Mouse (Mus musculus) forebrain, embryonic 15.5 days (tissue): Measurements from ENCODE around the gene Vps26b. TPM values are rescaled to one million over a fixed set of nuclear protein-coding genes. Genes with fewer than 3 reads are reported as not detected.

ENCODE experiments used
- ATAC-seq: fragments of 200-750 bp; cut with Nextera tagmentation; replicated peaks from 2 replicates; pipeline ENCODE4 v1.8.0; 2017; ENCODE audit warnings: mild to moderate bottlenecking, moderate TSS enrichment, moderate library complexity
- H3K27ac ChIP-seq: fragments of 300-500 bp; sonication (generic); replicated peaks from 2 replicates; pipeline ENCODE4 v1.5.1; 2015; ENCODE audit warnings: mild to moderate bottlenecking, inconsistent platforms
- H3K27me3 ChIP-seq: fragments of 300-500 bp; sonication (generic); 2 replicates; pipeline ENCODE4 v1.6.1; 2015; ENCODE audit warnings: inconsistent platforms
- H3K36me3 ChIP-seq: fragments of 300-500 bp; sonication (generic); 2 replicates; pipeline ENCODE4 v1.6.1; 2015; ENCODE audit warnings: mild to moderate bottlenecking, inconsistent platforms
- H3K4me1 ChIP-seq: fragments of 300-500 bp; sonication (generic); 2 replicates; pipeline ENCODE4 v1.6.1; 2015; ENCODE audit warnings: inconsistent platforms
- H3K4me2 ChIP-seq: fragments of 300-500 bp; sonication (generic); replicated peaks from 2 replicates; pipeline ENCODE4 v1.6.1; 2015; ENCODE audit warnings: mild to moderate bottlenecking, inconsistent platforms
- H3K4me3 ChIP-seq: fragments of 300-500 bp; sonication (generic); 2 replicates; pipeline ENCODE4 v1.5.1; 2015; ENCODE audit warnings: mild to moderate bottlenecking, inconsistent platforms
- H3K9ac ChIP-seq: fragments of 300-500 bp; sonication (generic); replicated peaks from 2 replicates; pipeline ENCODE4 v1.6.1; 2015; ENCODE audit warnings: mild to moderate bottlenecking, inconsistent platforms
- H3K9me3 ChIP-seq: fragments of 300-500 bp; sonication (generic); 2 replicates; pipeline ENCODE4 v1.6.1; 2016; ENCODE audit warnings: inconsistent platforms
- WGBS: fragments of 180-500 bp; shearing (Covaris S2); methylation state at CpG from one replicate; pipeline ENCODE4 v1.1.7; 2015; ENCODE audit warnings: mixed read lengths; 5-methylcytosine and 5-hydroxymethylcytosine counted together
- polyA plus RNA-seq: library from polyadenylated mRNA; unstranded; fragments of >200 nt; fragmentation: Nextera tagmentation; extraction: Ambion mirVana; gene quantifications from 2 replicates; pipeline ENCODE4 v1.2.1, GENCODE M21; 2015

Gene Vps26b
- polyA plus RNA-seq, 1 experiment from 2014 or later, result 84.1 TPM

- Histone ChIP-seq H3K4me2 (no peak overlapping the region), H3K27ac (no peak overlapping the region), H3K9ac (no peak overlapping the region), H3K9me3 (no peaks in the 10 kb centered on the region), H3K4me1 (no peaks in the 10 kb centered on the region), H3K4me3 (no peak overlapping the region), H3K27me3 (no peaks in the 10 kb centered on the region), H3K36me3 (peaks cover 41% of the 10 kb centered on the region)
- no peak for ATAC-seq
- WGBS, result 96% methylated on average over 6 of the region's 6 CpGs
These were observed 44.1 kb downstream of the Vps26b start for GRCm38 (mm10) chr9:26985668-26986277.

- WGBS, result 95% methylated on average over 2 of the region's 2 CpGs
- no peak for ATAC-seq
- no peak overlapping the region for H3K27ac ChIP-seq
- H3K36me3 ChIP-seq, result peaks cover 39% of the 10 kb centered on the region
- H3K4me2 ChIP-seq, result no peak overlapping the region
- H3K4me1 ChIP-seq, result no peaks in the 10 kb centered on the region
- H3K27me3 ChIP-seq, result no peaks in the 10 kb centered on the region
- no peak overlapping the region for H3K9ac ChIP-seq
- H3K4me3 ChIP-seq, result no peak overlapping the region
- no peaks in the 10 kb centered on the region for H3K9me3 ChIP-seq
These were observed 44.7 kb downstream of the Vps26b start for GRCm38 (mm10) chr9:26985090-26985613.

DNA sequence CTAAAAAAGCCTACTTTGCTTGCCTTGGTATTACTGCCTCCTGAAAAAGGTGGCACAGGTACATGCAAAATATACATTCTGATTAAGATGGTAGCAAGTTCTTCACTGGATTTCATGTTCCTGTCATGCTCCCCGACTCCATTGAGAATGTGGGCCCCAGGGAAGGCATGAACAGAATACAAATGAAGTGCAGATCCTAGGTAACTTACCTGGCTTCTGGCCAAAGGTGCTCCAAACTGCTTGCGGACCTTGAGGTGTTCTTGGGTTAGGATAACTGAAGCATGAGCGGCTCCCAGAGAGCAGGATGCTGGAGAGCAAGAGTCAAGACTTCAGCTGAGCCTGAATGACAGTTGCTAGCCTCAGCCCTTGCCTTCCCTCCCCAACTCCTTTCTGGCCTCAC lies 51.1 kb downstream of the Vps26b start:
- Histone ChIP-seq H3K9me3 (no peaks in the 10 kb centered on the region), H3K4me1 (no peaks in the 10 kb centered on the region), H3K9ac (no peak overlapping the region), H3K36me3 (peaks cover 42% of the 10 kb centered on the region), H3K4me2 (no peak overlapping the region), H3K27me3 (no peaks in the 10 kb centered on the region), H3K27ac (no peak overlapping the region), H3K4me3 (no peak overlapping the region)
- 84% methylated on average over 3 of the region's 3 CpGs for WGBS
- ATAC-seq, result no peak

GRCm38 (mm10) chr9:26977754-26978153 lies 52.1 kb downstream of the Vps26b start:
- no peaks in the 10 kb centered on the region for H3K9me3 ChIP-seq
- H3K4me2 ChIP-seq, result no peak overlapping the region
- WGBS, result 91% methylated on average over 9 of the region's 9 CpGs
- H3K27ac ChIP-seq, result no peak overlapping the region
- no peaks in the 10 kb centered on the region for H3K4me1 ChIP-seq
- H3K36me3 ChIP-seq, result peaks cover 44% of the 10 kb centered on the region
- no peaks in the 10 kb centered on the region for H3K27me3 ChIP-seq
- no peak overlapping the region for H3K4me3 ChIP-seq
- H3K9ac ChIP-seq, result no peak overlapping the region
- no peak for ATAC-seq

Other genes starting within 250 kb of the Vps26b start
- 2.1 and 2.2 TPM in 2 replicates for gene Glb1l2, start 223.6 kb downstream of the Vps26b start, polyA plus RNA-seq
- not detected in 2 replicates for gene Glb1l3, start 169.2 kb downstream of the Vps26b start, polyA plus RNA-seq
- 0.38 and 0.59 TPM in 2 replicates for gene Gm1110, start 107.0 kb downstream of the Vps26b start, polyA plus RNA-seq
- 43.7 and 50.5 TPM in 2 replicates for gene Acad8, start 30.5 kb downstream of the Vps26b start, polyA plus RNA-seq
- gene Thyn1, start 30.4 kb downstream of the Vps26b start, polyA plus RNA-seq, result 142 and 149 TPM in 2 replicates
- 23.7 and 24.6 TPM in 2 replicates for gene Ncapd3, start 110 bp upstream of the Vps26b start, polyA plus RNA-seq
- gene Jam3, start 125.4 kb upstream of the Vps26b start, polyA plus RNA-seq, result 67.3 and 67.9 TPM in 2 replicates